Mouse (Mus musculus): Measurements from ENCODE around the gene Egln2.

Egln2 gene

DNA sequence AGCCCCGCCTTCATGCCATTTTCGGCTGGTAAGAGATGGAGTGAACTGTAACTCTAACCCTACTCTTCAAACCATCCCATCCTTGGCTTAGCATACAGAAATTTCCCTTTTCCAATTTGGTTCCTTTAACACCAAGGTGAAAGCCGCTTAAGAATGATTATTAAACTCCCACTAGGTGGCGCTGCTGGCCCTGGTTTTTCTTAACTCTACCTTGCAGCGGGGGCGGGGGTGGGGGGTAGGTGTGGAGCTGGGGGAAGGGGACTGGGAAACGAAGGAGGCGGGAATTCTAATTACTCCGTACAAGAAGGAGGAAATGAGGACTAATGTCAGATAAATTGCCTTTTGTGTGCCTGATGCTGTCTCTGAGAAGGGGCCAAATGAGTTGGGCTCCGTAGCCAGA lies 34.0 kb downstream of the Egln2 start:
- 13% methylated on average over 10 of the region's 10 CpGs for WGBS

DNA sequence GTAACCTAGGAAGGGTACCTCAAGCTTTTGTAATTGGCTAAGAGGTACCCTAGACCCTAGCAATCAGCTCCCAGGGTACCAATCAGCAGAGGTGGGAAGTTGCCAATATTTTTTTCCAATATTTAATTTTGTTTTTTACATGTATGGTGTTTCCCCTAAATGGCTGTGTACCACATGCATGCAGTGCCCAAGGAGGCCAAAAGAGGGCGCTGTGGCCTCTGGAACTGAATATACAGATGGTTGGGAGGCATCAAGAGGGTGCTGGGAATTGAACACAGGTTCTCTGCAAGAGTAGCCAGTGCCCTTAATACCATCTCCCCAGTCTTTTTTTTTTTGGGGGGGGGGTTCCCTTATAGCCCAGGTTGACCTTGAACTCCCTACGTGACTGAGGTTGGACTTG lies 35.2 kb downstream of the Egln2 start:
- 64% methylated on average over 2 of the region's 2 CpGs for WGBS

DNA sequence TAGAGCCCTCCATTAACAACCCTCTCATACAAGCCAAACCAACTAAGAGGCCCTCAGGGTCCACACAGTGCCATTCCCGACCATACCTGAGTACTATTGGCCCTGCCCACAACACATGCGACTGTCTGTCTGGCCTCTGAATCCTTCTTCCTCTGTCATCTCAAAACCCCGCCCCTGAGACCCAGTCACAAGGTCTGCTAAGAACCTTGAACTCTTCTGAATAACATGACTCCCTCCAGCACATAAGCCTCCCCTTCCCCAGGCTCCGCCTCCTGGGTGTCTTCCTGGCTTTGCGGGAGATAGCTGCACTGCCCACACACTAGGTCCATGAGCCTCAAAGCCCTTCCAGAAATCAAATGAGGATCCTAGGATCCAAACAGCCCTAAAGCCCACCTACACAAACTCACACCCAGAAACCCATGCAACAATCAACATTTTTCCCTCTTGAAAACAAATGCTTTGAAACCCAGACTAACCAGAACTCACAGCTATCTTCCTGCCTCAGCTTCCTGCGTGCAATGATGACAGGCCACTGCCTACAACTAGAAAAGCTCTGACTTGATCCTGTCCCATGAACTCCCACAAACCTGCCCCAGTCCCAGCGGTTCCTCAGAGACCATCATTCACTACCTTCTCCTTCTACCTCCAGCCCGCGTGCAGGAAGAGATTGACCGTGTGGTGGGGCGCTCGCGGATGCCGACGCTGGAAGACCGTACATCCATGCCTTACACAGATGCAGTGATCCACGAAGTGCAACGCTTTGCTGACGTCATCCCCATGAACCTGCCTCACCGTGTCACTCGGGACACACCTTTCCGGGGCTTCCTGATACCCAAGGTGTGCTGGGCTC lies 35.9 kb downstream of the Egln2 start:
- WGBS = 88% methylated on average over 22 of the region's 22 CpGs

DNA sequence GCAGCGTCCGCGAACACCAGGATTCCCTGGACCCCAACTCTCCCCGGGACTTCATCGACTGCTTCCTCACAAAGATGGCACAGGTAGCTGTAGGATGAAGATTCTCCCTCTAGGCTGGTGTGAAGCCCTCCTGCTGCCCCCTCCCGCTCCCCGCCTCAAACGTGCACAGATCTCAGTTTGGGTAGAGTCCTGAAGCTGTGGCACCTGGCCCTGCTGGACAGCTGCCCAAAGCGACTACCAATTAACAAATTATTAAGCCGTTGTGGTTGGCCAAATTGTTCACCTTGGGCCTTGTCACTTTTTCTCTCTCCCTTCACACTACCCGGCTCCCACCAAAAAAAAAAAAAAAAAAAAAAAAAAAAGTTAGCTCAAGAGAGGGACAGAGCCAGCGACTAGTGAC lies 36.8 kb downstream of the Egln2 start:
- 85% methylated on average over 12 of the region's 12 CpGs for WGBS

DNA sequence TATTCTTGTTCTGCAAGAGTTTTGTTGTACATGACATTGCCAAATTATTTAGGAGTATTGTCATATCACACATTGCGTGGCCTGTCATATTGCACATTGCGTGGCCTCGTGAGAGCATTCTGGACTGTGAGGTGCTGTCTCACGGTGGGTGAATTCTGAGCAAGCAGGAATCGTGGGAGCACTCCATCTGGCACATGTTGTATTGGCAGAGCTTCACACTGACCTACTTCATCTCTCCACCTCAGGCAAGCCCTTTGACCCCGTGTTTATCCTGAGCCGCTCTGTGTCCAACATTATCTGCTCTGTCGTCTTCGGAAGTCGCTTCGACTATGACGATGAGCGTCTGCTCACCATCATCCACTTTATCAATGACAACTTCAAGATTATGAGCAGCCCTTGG lies 37.7 kb downstream of the Egln2 start:
- 87% methylated on average over 13 of the region's 13 CpGs for WGBS

DNA sequence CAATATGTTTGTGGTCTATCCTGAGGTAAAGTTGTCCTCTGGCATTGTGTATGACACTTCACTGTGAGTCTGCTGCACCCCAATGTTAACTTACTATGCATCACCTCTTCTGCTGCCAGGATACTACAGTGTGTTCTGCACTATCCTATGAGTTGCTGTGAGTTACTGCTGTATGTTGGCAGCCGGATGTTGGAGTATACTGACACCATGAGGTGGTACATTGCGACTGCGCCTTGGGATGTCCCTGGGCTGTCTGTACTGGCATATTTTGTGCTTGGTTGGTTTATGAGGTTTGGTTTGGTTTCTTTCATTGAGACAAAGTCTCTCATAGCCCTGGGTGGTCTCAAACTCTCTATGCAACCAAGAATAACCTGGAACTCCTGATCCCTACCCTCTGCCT lies 38.4 kb downstream of the Egln2 start:
- WGBS = 45% methylated on average over 3 of the region's 3 CpGs

DNA sequence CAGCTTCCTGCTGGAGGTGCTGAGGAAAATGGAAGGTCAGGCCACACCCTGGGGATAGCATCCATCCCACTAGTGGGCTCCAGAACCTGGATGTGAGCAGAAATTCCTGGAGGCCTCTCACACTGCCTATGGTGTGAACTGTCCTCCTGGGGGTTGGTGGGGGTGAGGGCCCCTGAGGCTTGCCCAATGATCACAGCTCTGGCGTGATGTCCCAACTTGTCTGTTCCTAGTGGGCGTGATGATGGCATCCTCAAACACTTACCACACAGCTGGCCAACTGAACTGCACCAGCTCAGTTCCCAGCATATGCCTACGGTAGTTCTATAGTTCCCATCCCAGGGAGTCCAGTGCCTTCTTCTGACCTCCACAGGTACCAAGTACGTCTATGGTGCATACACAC lies 41.6 kb downstream of the Egln2 start:
- 90% methylated on average over 4 of the region's 4 CpGs for WGBS

DNA sequence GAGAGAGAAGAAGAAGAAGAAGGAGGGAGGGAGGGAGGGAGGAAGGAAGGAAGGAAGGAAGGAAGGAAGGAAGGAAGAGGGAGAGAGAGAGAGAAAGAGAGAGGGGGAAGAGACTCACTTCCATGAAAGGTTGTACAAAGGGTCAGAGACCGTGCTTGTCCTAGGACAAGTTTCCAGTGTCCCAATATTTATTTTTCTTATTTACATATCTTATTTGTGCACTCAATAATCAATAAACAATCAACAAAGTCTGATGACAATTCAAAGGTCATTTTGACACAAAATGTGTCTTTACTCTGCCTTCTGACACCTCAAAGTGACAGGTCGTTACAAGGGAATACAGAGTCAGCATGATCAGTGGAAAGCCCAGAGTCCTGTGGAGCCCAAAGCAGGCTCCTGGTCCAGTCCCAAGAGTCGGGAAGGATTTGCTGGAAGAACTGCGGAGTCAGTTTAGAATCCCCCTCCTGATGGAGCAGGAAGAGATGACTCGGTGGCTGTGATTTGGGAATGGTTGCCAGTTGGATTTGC lies 42.2 kb downstream of the Egln2 start:
- WGBS = 77% methylated on average over 5 of the region's 5 CpGs

DNA sequence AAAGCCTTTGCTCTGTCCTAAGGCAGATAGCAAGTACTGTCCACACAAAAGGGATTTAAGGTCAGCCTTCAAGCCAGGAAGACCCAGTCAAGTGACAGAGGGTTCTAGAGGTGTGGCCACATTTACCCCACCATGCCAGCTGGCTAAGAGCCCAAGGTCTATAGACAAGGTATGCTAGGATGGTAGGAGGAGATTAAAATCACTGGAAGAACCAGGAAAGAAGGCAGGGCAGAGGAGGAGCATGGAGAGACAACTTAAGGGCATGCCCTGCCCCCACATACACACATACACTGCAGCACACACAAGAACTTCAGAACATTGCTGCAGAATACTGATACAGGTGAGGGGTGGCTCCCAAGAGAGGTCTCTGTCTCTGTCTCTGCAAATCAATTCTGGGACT lies 46.9 kb downstream of the Egln2 start, which contains the start of gene Cyp2f2:
Cyp2f2 (plus strand) TSS at position 234 of the 400 bp plus-strand sequence.

DNA sequence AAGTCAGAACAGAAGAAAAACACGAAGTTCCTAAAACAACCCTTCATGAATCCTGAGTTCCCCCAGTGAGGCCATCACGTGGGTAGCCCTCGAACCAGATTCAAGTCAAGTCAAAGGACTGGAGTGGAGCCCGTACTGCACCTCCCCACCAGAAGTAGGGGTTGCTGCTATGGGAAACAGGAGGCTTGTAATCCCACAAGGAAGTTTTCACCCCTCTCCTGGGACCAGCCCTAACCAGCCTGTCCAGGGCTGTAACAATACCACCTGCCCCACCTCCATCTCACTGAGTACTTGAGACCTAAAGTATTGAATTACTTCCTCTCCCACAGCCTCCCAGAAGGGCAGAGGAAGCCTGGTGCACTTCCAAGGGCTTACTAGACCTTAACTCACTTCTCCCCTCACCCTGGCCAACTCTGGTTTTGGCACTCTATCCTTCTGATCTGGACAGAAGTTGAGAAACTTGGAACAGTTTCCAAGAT lies 48.5 kb downstream of the Egln2 start:
- WGBS = 54% methylated on average over 4 of the region's 4 CpGs

DNA sequence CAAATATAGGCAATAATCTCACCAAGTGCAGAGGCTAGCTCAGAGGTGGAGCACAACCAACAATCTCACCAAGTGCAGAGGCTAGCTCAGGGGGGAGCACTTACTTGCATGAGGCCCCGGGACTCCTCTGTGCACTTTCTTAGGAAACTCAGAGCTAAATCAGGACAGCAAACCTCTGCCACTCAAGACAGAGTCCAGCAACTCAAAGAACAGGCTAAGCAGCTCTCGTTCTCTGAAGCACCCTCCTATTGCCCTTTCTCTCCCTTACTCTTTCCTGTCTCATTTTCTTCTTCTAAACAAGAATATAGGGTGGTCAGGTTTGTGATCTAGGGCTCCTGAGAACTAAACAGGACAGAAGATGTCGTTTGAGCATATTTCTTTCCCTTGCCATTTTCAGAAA lies 54.6 kb downstream of the Egln2 start:
- 72% methylated on average over 3 of the region's 3 CpGs for WGBS

DNA sequence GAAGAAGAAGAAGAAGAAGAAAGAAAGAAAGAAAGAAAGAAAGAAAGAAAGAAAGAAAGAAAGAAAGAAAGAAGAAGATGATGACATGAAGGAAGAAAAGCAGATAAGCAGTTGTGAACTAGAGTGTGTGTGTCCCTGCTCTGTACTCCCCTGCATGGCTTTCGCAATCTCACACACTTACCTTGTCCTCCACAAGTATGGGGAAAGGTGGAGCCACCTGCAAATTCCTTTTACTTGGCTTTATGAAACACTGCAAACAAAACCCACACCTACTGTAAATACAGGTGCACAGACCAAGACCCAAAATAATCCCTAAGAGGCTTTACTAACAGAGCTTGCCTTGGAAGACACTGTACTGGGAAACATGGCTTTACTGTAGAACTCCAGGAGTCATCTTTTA lies 55.6 kb downstream of the Egln2 start:
- WGBS = 90% methylated on average over 1 of the region's 1 CpGs

Data from cerebral cortex, adult 2 months (tissue).